In the genomic region with DNA sequence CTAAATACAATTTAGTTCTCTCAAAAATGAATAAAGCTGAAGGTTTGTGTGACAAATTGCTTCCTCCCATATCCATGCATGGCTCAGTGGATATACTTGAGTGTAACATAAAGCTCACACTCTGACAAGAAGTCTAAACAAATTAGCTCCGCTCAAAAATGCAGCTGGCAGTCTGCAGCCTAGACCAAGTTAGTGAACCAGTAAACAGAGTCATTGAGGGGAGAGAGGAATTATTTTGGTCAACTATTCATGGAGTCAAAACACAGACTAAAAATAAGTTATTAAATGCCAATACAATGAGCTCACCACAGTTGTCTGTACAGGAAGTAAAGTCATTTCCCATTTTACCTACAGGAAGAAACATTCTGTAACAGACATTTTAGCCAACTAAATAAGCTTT, we compare ENCODE assay signal across 15 mouse cellular contexts.
DNase-seq lines count a peak whose midpoint lies in the region; ATAC-seq lines count a peak whose summit lies in the region.
"Had no signal": no experiment of that assay in that cellular context is flagged by ENCODE, and none has a peak within 500 bp of the region (broad histone marks: within the 10 kb centered on the region; RNA-seq: fewer than 3 reads in every experiment).

No protein-coding gene starts in this region.

- DNase-seq in heart, adult 9 months (ENCODE audit: low spot score in 2 of 2): peak; percentile 13 to 56
- DNase-seq in heart, postnatal 14 days: no peak
- DNase-seq in limb, embryonic 11.5 days (ENCODE audit: low spot score): no peak
- DNase-seq in limb, embryonic 10.5 days (ENCODE audit: low spot score): no peak
- DNase-seq in lung, postnatal 25 days (ENCODE audit: low spot score): peak; percentile 28
- DNase-seq: adrenal gland, adult 8-10 months; cerebellum, postnatal 10 days; forebrain, postnatal 0 days; gastrocnemius, postnatal 10 days; left cerebral cortex, postnatal 4 days; right cerebral cortex, postnatal 4 days had no signal

- H3K27me3 ChIP-seq in limb, embryonic 11.5 days (ENCODE audit: control insufficient read depth, insufficient read depth, low read length): no peaks in the 10 kb centered on the region
- no peaks in the 10 kb centered on the region for H3K27me3 ChIP-seq in limb, embryonic 10.5 days (ENCODE audit: low read depth, poor library complexity, severe bottlenecking)
- no peaks in the 10 kb centered on the region for H3K27me3 ChIP-seq in midbrain, embryonic 13.5 days
- H3K27me3 ChIP-seq: neural tube, embryonic 13.5 days had no signal

- H3K27ac ChIP-seq in limb, embryonic 11.5 days (replicated peaks; ENCODE audit: low read depth, low read length): no peak overlapping the region
- no peak overlapping the region for H3K27ac ChIP-seq in limb, embryonic 10.5 days
- H3K27ac ChIP-seq in brown adipose tissue, adult 24 weeks (replicated peaks; ENCODE audit: low read depth, low read length): peak overlapping the region; percentile 89
- H3K27ac ChIP-seq in midbrain, embryonic 13.5 days: no peak overlapping the region
- H3K27ac ChIP-seq: liver, embryonic 14.5 days; neural tube, embryonic 13.5 days had no signal

- H3K9ac ChIP-seq in limb, embryonic 11.5 days (ENCODE audit: low read length): no peak overlapping the region
- H3K9ac ChIP-seq in midbrain, embryonic 13.5 days (replicated peaks): no peak overlapping the region
- H3K9ac ChIP-seq: forebrain, postnatal 0 days; liver, embryonic 14.5 days; neural tube, embryonic 13.5 days had no signal

- no peaks in the 10 kb centered on the region for H3K36me3 ChIP-seq in limb, embryonic 11.5 days (ENCODE audit: control insufficient read depth, insufficient read depth, low read length)
- no peaks in the 10 kb centered on the region for H3K36me3 ChIP-seq in limb, embryonic 10.5 days
- no peaks in the 10 kb centered on the region for H3K36me3 ChIP-seq in midbrain, embryonic 13.5 days
- H3K36me3 ChIP-seq: neural tube, embryonic 13.5 days had no signal

- WGBS in limb, embryonic 11.5 days: 66% methylated on average over 1 of the region's 1 CpGs
- 70% methylated on average over 1 of the region's 1 CpGs for WGBS in limb, embryonic 10.5 days
- WGBS in midbrain, embryonic 13.5 days: 68% methylated on average over 1 of the region's 1 CpGs

- 0 out of 2 replicates have a peak, but pooled peaks have one; percentile 9 for ATAC-seq in limb, embryonic 11.5 days (ENCODE audit: insufficient number of reproducible peaks, low FRiP score, low TSS enrichment, low read depth)
- no peak for ATAC-seq in midbrain, embryonic 13.5 days
- ATAC-seq: forebrain, postnatal 0 days had no signal

- H3K4me3 ChIP-seq in limb, embryonic 11.5 days (ENCODE audit: low read depth, low read length): no peak overlapping the region
- no peak overlapping the region for H3K4me3 ChIP-seq in limb, embryonic 10.5 days
- H3K4me3 ChIP-seq in brown adipose tissue, adult 24 weeks (ENCODE audit: insufficient read depth, low read depth, low read length): no peak overlapping the region
- H3K4me3 ChIP-seq in midbrain, embryonic 13.5 days (replicated peaks): no peak overlapping the region
- H3K4me3 ChIP-seq: neural tube, embryonic 13.5 days had no signal

- intact Hi-C loops in heart, postnatal 14 days (cut with DNase I): no loop called here

- H3K4me1 ChIP-seq in limb, embryonic 11.5 days (ENCODE audit: control insufficient read depth, insufficient read depth, low read length): no peaks in the 10 kb centered on the region
- no peaks in the 10 kb centered on the region for H3K4me1 ChIP-seq in limb, embryonic 10.5 days
- H3K4me1 ChIP-seq in brown adipose tissue, adult 24 weeks (ENCODE audit: control insufficient read depth, insufficient read depth, insufficient read length, low read length): peaks cover 2% of the 10 kb centered on the region
- H3K4me1 ChIP-seq in midbrain, embryonic 13.5 days (replicated peaks): no peaks in the 10 kb centered on the region
- H3K4me1 ChIP-seq: neural tube, embryonic 13.5 days had no signal

- no peak overlapping the region for H3K4me2 ChIP-seq in limb, embryonic 11.5 days (ENCODE audit: low read depth, severe bottlenecking)
- no peak overlapping the region for H3K4me2 ChIP-seq in midbrain, embryonic 13.5 days (replicated peaks)
- H3K4me2 ChIP-seq: neural tube, embryonic 13.5 days had no signal

- no peaks in the 10 kb centered on the region for H3K9me3 ChIP-seq in limb, embryonic 11.5 days (ENCODE audit: control insufficient read depth, low read length)
- H3K9me3 ChIP-seq in limb, embryonic 10.5 days (replicated peaks): no peaks in the 10 kb centered on the region
- H3K9me3 ChIP-seq in midbrain, embryonic 13.5 days: no peaks in the 10 kb centered on the region
- H3K9me3 ChIP-seq: neural tube, embryonic 13.5 days had no signal

Comparison
In these comparisons a context has a peak if more than half of its experiments do, and no peak if none do; other contexts are left out.
1. DNase-seq: peak in heart, adult 9 months (2 of 2) and lung, postnatal 25 days (single experiment); none in heart, postnatal 14 days (0 of 2), limb, embryonic 11.5 days (single experiment) and limb, embryonic 10.5 days (single experiment).